Mouse (Mus musculus): ENCODE measurements around the gene Ccdc141. TPM values are rescaled to one million over a fixed set of nuclear protein-coding genes. Genes with fewer than 3 reads are reported as not detected.
A peak's percentile ranks its signal among the peaks of the same experiment; 100 is the strongest.

The Ccdc141 gene
- polyA plus RNA-seq, 1 experiment from 2014 or later = 3.4 TPM

GRCm38 (mm10) chr2:76983601-76984000, 186.8 kb downstream of the Ccdc141 start:
- Histone ChIP-seq H3K9me3 (ENCODE audit: control insufficient read depth, low read length) (no peaks in the 10 kb centered on the region), H3K4me1 (replicated peaks; ENCODE audit: control insufficient read depth, insufficient read depth, low read length) (no peaks in the 10 kb centered on the region), H3K27ac (ENCODE audit: low read depth, low read length) (no peak overlapping the region), H3K9ac (ENCODE audit: low read length) (no peak overlapping the region), H3K36me3 (ENCODE audit: control insufficient read depth, insufficient read depth, low read length) (no peaks in the 10 kb centered on the region), H3K27me3 (ENCODE audit: control insufficient read depth, insufficient read depth, low read length) (no peaks in the 10 kb centered on the region), H3K4me3 (ENCODE audit: low read depth, low read length) (no peak overlapping the region), H3K4me2 (ENCODE audit: low read depth, low read length, severe bottlenecking) (no peak overlapping the region)
- ATAC-seq (replicated peaks; ENCODE audit: low FRiP score) (no peak), DNase-seq (ENCODE audit: low spot score) (no peak)
- WGBS = 78% methylated on average over 5 of the region's 5 CpGs

GRCm38 (mm10) chr2:76982391-76983145, 187.9 kb downstream of the Ccdc141 start, which contains the start of gene Ttn:
Ttn (minus strand) TSS chr2:76982547.
- Histone ChIP-seq H3K27me3 (ENCODE audit: control insufficient read depth, insufficient read depth, low read length) (no peaks in the 10 kb centered on the region), H3K4me2 (ENCODE audit: low read depth, low read length, severe bottlenecking) (no peak within 1 kb of the TSS), H3K4me1 (replicated peaks; ENCODE audit: control insufficient read depth, insufficient read depth, low read length) (no peaks in the 10 kb centered on the region), H3K9me3 (ENCODE audit: control insufficient read depth, low read length) (no peaks in the 10 kb centered on the region), H3K9ac (ENCODE audit: low read length) (no peak within 1 kb of the TSS), H3K4me3 (ENCODE audit: low read depth, low read length) (no peak within 1 kb of the TSS), H3K27ac (ENCODE audit: low read depth, low read length) (no peak within 1 kb of the TSS), H3K36me3 (ENCODE audit: control insufficient read depth, insufficient read depth, low read length) (no peaks in the 10 kb centered on the region)
- WGBS = 88% methylated on average over 18 of the region's 18 CpGs
- DNase-seq (ENCODE audit: low spot score) (no peak), ATAC-seq (replicated peaks; ENCODE audit: low FRiP score) (no peak)

- Histone ChIP-seq H3K4me2 (ENCODE audit: low read depth, low read length, severe bottlenecking) (no peak overlapping the region), H3K27me3 (ENCODE audit: control insufficient read depth, insufficient read depth, low read length) (no peaks in the 10 kb centered on the region), H3K27ac (ENCODE audit: low read depth, low read length) (no peak overlapping the region), H3K4me3 (ENCODE audit: low read depth, low read length) (no peak overlapping the region), H3K9ac (ENCODE audit: low read length) (no peak overlapping the region), H3K4me1 (replicated peaks; ENCODE audit: control insufficient read depth, insufficient read depth, low read length) (no peaks in the 10 kb centered on the region), H3K9me3 (ENCODE audit: control insufficient read depth, low read length) (no peaks in the 10 kb centered on the region), H3K36me3 (ENCODE audit: control insufficient read depth, insufficient read depth, low read length) (no peaks in the 10 kb centered on the region)
- DNase-seq (ENCODE audit: low spot score) (no peak), ATAC-seq (replicated peaks; ENCODE audit: low FRiP score) (no peak)
- 77% methylated on average over 5 of the region's 5 CpGs for WGBS
These were observed 188.7 kb downstream of the Ccdc141 start for GRCm38 (mm10) chr2:76981717-76982116.

GRCm38 (mm10) chr2:76980146-76980545, 190.3 kb downstream of the Ccdc141 start:
- WGBS = 49% methylated on average over 9 of the region's 9 CpGs
- H3K27ac ChIP-seq (ENCODE audit: low read depth, low read length) = no peak overlapping the region
- ATAC-seq (replicated peaks; ENCODE audit: low FRiP score) (0 out of 2 replicates have a peak, but pooled peaks have one; percentile 36), DNase-seq (ENCODE audit: low spot score) (no peak)
- no peaks in the 10 kb centered on the region for H3K27me3 ChIP-seq (ENCODE audit: control insufficient read depth, insufficient read depth, low read length)
- no peaks in the 10 kb centered on the region for H3K36me3 ChIP-seq (ENCODE audit: control insufficient read depth, insufficient read depth, low read length)
- no peak overlapping the region for H3K4me3 ChIP-seq (ENCODE audit: low read depth, low read length)
- no peaks in the 10 kb centered on the region for H3K9me3 ChIP-seq (ENCODE audit: control insufficient read depth, low read length)
- H3K4me1 ChIP-seq (replicated peaks; ENCODE audit: control insufficient read depth, insufficient read depth, low read length) = no peaks in the 10 kb centered on the region
- no peak overlapping the region for H3K9ac ChIP-seq (ENCODE audit: low read length)
- H3K4me2 ChIP-seq (ENCODE audit: low read depth, low read length, severe bottlenecking) = no peak overlapping the region

- Histone ChIP-seq H3K9ac (ENCODE audit: low read length) (no peak overlapping the region), H3K9me3 (ENCODE audit: control insufficient read depth, low read length) (no peaks in the 10 kb centered on the region), H3K4me2 (ENCODE audit: low read depth, low read length, severe bottlenecking) (no peak overlapping the region), H3K27ac (ENCODE audit: low read depth, low read length) (no peak overlapping the region), H3K27me3 (ENCODE audit: control insufficient read depth, insufficient read depth, low read length) (no peaks in the 10 kb centered on the region), H3K4me3 (ENCODE audit: low read depth, low read length) (no peak overlapping the region), H3K4me1 (replicated peaks; ENCODE audit: control insufficient read depth, insufficient read depth, low read length) (no peaks in the 10 kb centered on the region), H3K36me3 (ENCODE audit: control insufficient read depth, insufficient read depth, low read length) (no peaks in the 10 kb centered on the region)
- DNase-seq (ENCODE audit: low spot score) (no peak), ATAC-seq (replicated peaks; ENCODE audit: low FRiP score) (no peak)
- 78% methylated on average over 6 of the region's 6 CpGs for WGBS
These were observed 192.8 kb downstream of the Ccdc141 start for GRCm38 (mm10) chr2:76977650-76978049.

- H3K9me3 ChIP-seq (ENCODE audit: control insufficient read depth, low read length) = no peaks in the 10 kb centered on the region
- ATAC-seq (replicated peaks; ENCODE audit: low FRiP score) = no peak
- H3K9ac ChIP-seq (ENCODE audit: low read length) = no peak overlapping the region
- no peaks in the 10 kb centered on the region for H3K27me3 ChIP-seq (ENCODE audit: control insufficient read depth, insufficient read depth, low read length)
- no peaks in the 10 kb centered on the region for H3K4me1 ChIP-seq (replicated peaks; ENCODE audit: control insufficient read depth, insufficient read depth, low read length)
- no peak overlapping the region for H3K4me3 ChIP-seq (ENCODE audit: low read depth, low read length)
- H3K27ac ChIP-seq (ENCODE audit: low read depth, low read length) = no peak overlapping the region
- DNase-seq (ENCODE audit: low spot score) = no peak
- H3K4me2 ChIP-seq (ENCODE audit: low read depth, low read length, severe bottlenecking) = no peak overlapping the region
- WGBS = 46% methylated on average over 4 of the region's 4 CpGs
- H3K36me3 ChIP-seq (ENCODE audit: control insufficient read depth, insufficient read depth, low read length) = no peaks in the 10 kb centered on the region
These were observed 198.4 kb downstream of the Ccdc141 start for GRCm38 (mm10) chr2:76972051-76972450.

- no peaks in the 10 kb centered on the region for H3K9me3 ChIP-seq (ENCODE audit: control insufficient read depth, low read length)
- no peak overlapping the region for H3K27ac ChIP-seq (ENCODE audit: low read depth, low read length)
- no peak overlapping the region for H3K4me3 ChIP-seq (ENCODE audit: low read depth, low read length)
- WGBS = 50% methylated on average over 5 of the region's 5 CpGs
- no peak for ATAC-seq (replicated peaks; ENCODE audit: low FRiP score)
- H3K9ac ChIP-seq (ENCODE audit: low read length) = no peak overlapping the region
- H3K36me3 ChIP-seq (ENCODE audit: control insufficient read depth, insufficient read depth, low read length) = no peaks in the 10 kb centered on the region
- DNase-seq (ENCODE audit: low spot score) = no peak
- no peaks in the 10 kb centered on the region for H3K4me1 ChIP-seq (replicated peaks; ENCODE audit: control insufficient read depth, insufficient read depth, low read length)
- no peak overlapping the region for H3K4me2 ChIP-seq (ENCODE audit: low read depth, low read length, severe bottlenecking)
- H3K27me3 ChIP-seq (ENCODE audit: control insufficient read depth, insufficient read depth, low read length) = no peaks in the 10 kb centered on the region
These were observed 199.4 kb downstream of the Ccdc141 start for GRCm38 (mm10) chr2:76971069-76971468.

- Histone ChIP-seq H3K4me3 (ENCODE audit: low read depth, low read length) (no peak overlapping the region), H3K4me1 (replicated peaks; ENCODE audit: control insufficient read depth, insufficient read depth, low read length) (no peaks in the 10 kb centered on the region), H3K36me3 (ENCODE audit: control insufficient read depth, insufficient read depth, low read length) (no peaks in the 10 kb centered on the region), H3K9ac (ENCODE audit: low read length) (no peak overlapping the region), H3K27ac (ENCODE audit: low read depth, low read length) (no peak overlapping the region), H3K9me3 (ENCODE audit: control insufficient read depth, low read length) (no peaks in the 10 kb centered on the region), H3K27me3 (ENCODE audit: control insufficient read depth, insufficient read depth, low read length) (no peaks in the 10 kb centered on the region), H3K4me2 (ENCODE audit: low read depth, low read length, severe bottlenecking) (no peak overlapping the region)
- no peak for DNase-seq (ENCODE audit: low spot score)
- 32% methylated on average over 4 of the region's 4 CpGs for WGBS
- ATAC-seq (replicated peaks; ENCODE audit: low FRiP score) = 0 out of 2 replicates have a peak, but pooled peaks have one; percentile 50
These were observed 199.8 kb downstream of the Ccdc141 start for GRCm38 (mm10) chr2:76970669-76971068.

GRCm38 (mm10) chr2:76970204-76970603, 200.2 kb downstream of the Ccdc141 start:
- 69% methylated on average over 6 of the region's 6 CpGs for WGBS
- H3K9me3 ChIP-seq (ENCODE audit: control insufficient read depth, low read length) = no peaks in the 10 kb centered on the region
- H3K9ac ChIP-seq (ENCODE audit: low read length) = no peak overlapping the region
- no peak for DNase-seq (ENCODE audit: low spot score)
- H3K4me1 ChIP-seq (replicated peaks; ENCODE audit: control insufficient read depth, insufficient read depth, low read length) = no peaks in the 10 kb centered on the region
- ATAC-seq (replicated peaks; ENCODE audit: low FRiP score) = no peak
- no peak overlapping the region for H3K4me3 ChIP-seq (ENCODE audit: low read depth, low read length)
- H3K4me2 ChIP-seq (ENCODE audit: low read depth, low read length, severe bottlenecking) = no peak overlapping the region
- no peak overlapping the region for H3K27ac ChIP-seq (ENCODE audit: low read depth, low read length)
- H3K27me3 ChIP-seq (ENCODE audit: control insufficient read depth, insufficient read depth, low read length) = no peaks in the 10 kb centered on the region
- no peaks in the 10 kb centered on the region for H3K36me3 ChIP-seq (ENCODE audit: control insufficient read depth, insufficient read depth, low read length)

Data from forebrain, embryonic 11.5 days (tissue).